Mouse (Mus musculus) MEL (cell line): Measurements from ENCODE around the gene Tmtc1. TPM values are rescaled to one million over a fixed set of nuclear protein-coding genes. Genes with fewer than 3 reads are reported as not detected.

Source experiments
- DNase-seq: peaks from one replicate; pipeline ENCODE4 v3.0.0; 2011; ENCODE audit warnings: low read depth, low spot score
- H3K27ac ChIP-seq: 2 replicates; pipeline ENCODE4 v1.5.1; 2012; ENCODE audit warnings: low read depth, mild to moderate bottlenecking, control low read depth, low read length, moderate library complexity; ENCODE audit not compliant: control insufficient read depth
- H3K27me3 ChIP-seq, 2 experiments: fragments of 150-350 bp in 1 of 2; sonication (generic) in 1 of 2; 2 replicates each; pipeline ENCODE4 v1.6.1; 2012; ENCODE audit warnings: low read length in 2 of 2, mild to moderate bottlenecking in 2 of 2, improper control_type of control experiment in 1 of 2, moderate library complexity in 1 of 2; ENCODE audit not compliant: insufficient read depth in 2 of 2, control insufficient read depth in 1 of 2
- H3K36me3 ChIP-seq, 2 experiments: 2 replicates each; pipeline ENCODE4 v1.6.1; 2012 to 2014; ENCODE audit warnings: low read length in 2 of 2, improper control_type of control experiment in 1 of 2, inconsistent platforms in 1 of 2, mild to moderate bottlenecking in 1 of 2; ENCODE audit not compliant: insufficient read depth in 2 of 2, control insufficient read depth in 1 of 2
- H3K4me1 ChIP-seq, 2 experiments: fragments of 150-350 bp in 1 of 2; sonication (generic) in 1 of 2; 2 replicates each; pipeline ENCODE4 v1.6.1; 2012; ENCODE audit warnings: low read length in 2 of 2, improper control_type of control experiment in 1 of 2, mild to moderate bottlenecking in 1 of 2; ENCODE audit not compliant: insufficient read depth in 2 of 2, control insufficient read depth in 1 of 2
- H3K4me3 ChIP-seq, 2 experiments: fragments of 150-350 bp in 1 of 2; sonication (generic) in 1 of 2; 2 replicates each; pipeline ENCODE4 v1.5.1; 2012; ENCODE audit warnings: low read depth in 2 of 2, low read length in 2 of 2, mild to moderate bottlenecking in 2 of 2, moderate library complexity in 2 of 2, control low read depth in 1 of 2, improper control_type of control experiment in 1 of 2; ENCODE audit not compliant: control insufficient read depth in 1 of 2, insufficient read depth in 1 of 2
- H3K79me2 ChIP-seq: 2 replicates; pipeline ENCODE4 v1.6.1; 2012; ENCODE audit warnings: mild to moderate bottlenecking, low read length, moderate library complexity; ENCODE audit not compliant: control insufficient read depth, poor library complexity, insufficient read depth
- H3K9ac ChIP-seq: 2 replicates; pipeline ENCODE4 v1.6.1; 2012; ENCODE audit warnings: low read depth, mild to moderate bottlenecking, control low read depth, low read length, moderate library complexity; ENCODE audit not compliant: control insufficient read depth, poor library complexity, severe bottlenecking
- H3K9me3 ChIP-seq: fragments of 150-350 bp; sonication (generic); replicated peaks from 2 replicates; pipeline ENCODE4 v1.6.1; 2012; ENCODE audit warnings: mild to moderate bottlenecking, low read length, improper control_type of control experiment, moderate library complexity; ENCODE audit not compliant: insufficient read depth
- CHD1 ChIP-seq: IDR thresholded peaks from 2 replicates; pipeline ENCODE4 v1.6.1; 2012; ENCODE audit warnings: low read depth, mild to moderate bottlenecking, inconsistent platforms, low read length, improper control_type of control experiment
- CHD2 ChIP-seq: IDR thresholded peaks from 2 replicates; pipeline ENCODE4 v1.6.1; 2011; ENCODE audit warnings: low read length, improper control_type of control experiment
- EP300 ChIP-seq, 2 experiments: IDR thresholded peaks; 2 replicates each; pipeline ENCODE4 v1.6.1; 2011; ENCODE audit warnings: improper control_type of control experiment in 2 of 2, low read length in 2 of 2, low read depth in 1 of 2, mild to moderate bottlenecking in 1 of 2
- KAT2A ChIP-seq: conservative IDR thresholded peaks from 2 replicates; pipeline ENCODE4 v1.6.1; 2012; ENCODE audit warnings: low read depth, low read length, improper control_type of control experiment, inconsistent platforms
- MAX ChIP-seq: IDR thresholded peaks from 2 replicates; pipeline ENCODE4 v1.6.1; 2011; ENCODE audit warnings: low read length, improper control_type of control experiment
- MEF2A ChIP-seq: IDR thresholded peaks from 2 replicates; pipeline ENCODE4 v1.6.1; 2014; ENCODE audit warnings: low read depth, mild to moderate bottlenecking, inconsistent platforms, low read length, improper control_type of control experiment; ENCODE audit not compliant: poor library complexity, insufficient replicate concordance, severe bottlenecking; ENCODE audit errors: extremely low read depth
- MYB ChIP-seq: IDR thresholded peaks from 2 replicates; pipeline ENCODE4 v1.6.1; 2011; ENCODE audit warnings: mild to moderate bottlenecking, low read depth, low read length, improper control_type of control experiment
- MYC ChIP-seq: IDR thresholded peaks from 2 replicates; pipeline ENCODE4 v1.6.1; 2011; ENCODE audit warnings: low read depth, mild to moderate bottlenecking, low read length, improper control_type of control experiment, moderate library complexity
- NELFE ChIP-seq: IDR thresholded peaks from 2 replicates; pipeline ENCODE4 v1.6.1; 2011; ENCODE audit warnings: low read depth, low read length, improper control_type of control experiment
- POLR2A ChIP-seq, 2 experiments: IDR thresholded peaks; 2 replicates each; pipeline ENCODE4 v1.6.1; 2011 to 2012; ENCODE audit warnings: low read length in 2 of 2, mild to moderate bottlenecking in 2 of 2, control low read depth in 1 of 2, improper control_type of control experiment in 1 of 2, low read depth in 1 of 2, moderate library complexity in 1 of 2; ENCODE audit not compliant: control insufficient read depth in 1 of 2, insufficient read depth in 1 of 2, poor library complexity in 1 of 2
- POLR2AphosphoS5 ChIP-seq: IDR thresholded peaks from 2 replicates; pipeline ENCODE4 v1.6.1; 2012; ENCODE audit warnings: low read depth, borderline replicate concordance, mild to moderate bottlenecking, inconsistent platforms, low read length, moderate library complexity, mixed read lengths
- RAD21 ChIP-seq: IDR thresholded peaks from 2 replicates; pipeline ENCODE4 v1.6.1; 2011; ENCODE audit warnings: mild to moderate bottlenecking, low read depth, low read length, improper control_type of control experiment
- SIN3A ChIP-seq: IDR thresholded peaks from 2 replicates; pipeline ENCODE4 v1.6.1; 2012; ENCODE audit warnings: low read length, improper control_type of control experiment, inconsistent platforms
- TBP ChIP-seq: IDR thresholded peaks from 2 replicates; pipeline ENCODE4 v1.8.0; 2011; ENCODE audit warnings: low read depth, low read length, improper control_type of control experiment
- TCF12 ChIP-seq: IDR thresholded peaks from 2 replicates; pipeline ENCODE4 v1.6.1; 2014; ENCODE audit warnings: low read depth, mild to moderate bottlenecking, inconsistent platforms, low read length, improper control_type of control experiment, moderate library complexity
- USF2 ChIP-seq, 2 experiments: IDR thresholded peaks; 2 replicates each; pipeline ENCODE4 v1.6.1; 2011 to 2012; ENCODE audit warnings: improper control_type of control experiment in 2 of 2, low read length in 2 of 2, borderline replicate concordance in 1 of 2, inconsistent platforms in 1 of 2, low read depth in 1 of 2, mild to moderate bottlenecking in 1 of 2; ENCODE audit not compliant: insufficient read depth in 1 of 2
- ZC3H11A ChIP-seq: IDR thresholded peaks from 2 replicates; pipeline ENCODE4 v1.6.1; 2012; ENCODE audit warnings: low read depth, mild to moderate bottlenecking, inconsistent platforms, low read length, improper control_type of control experiment
- ZKSCAN1 ChIP-seq: IDR thresholded peaks from 2 replicates; pipeline ENCODE4 v1.6.1; 2012; ENCODE audit warnings: low read depth, mild to moderate bottlenecking, inconsistent platforms, low read length, improper control_type of control experiment, moderate library complexity
- ZNF384 ChIP-seq: IDR thresholded peaks from 2 replicates; pipeline ENCODE4 v1.6.1; 2012; ENCODE audit warnings: low read depth, mild to moderate bottlenecking, inconsistent platforms, low read length, improper control_type of control experiment
- polyA plus RNA-seq, 2 experiments: library from polyadenylated mRNA; stranded (reverse) in 1 of 2; unstranded in 1 of 2; fragments of >175 nt in 1 of 2; fragments of >200 nt in 1 of 2; gene quantifications; 2 replicates each; pipeline versions ENCODE4 v1.2.1 to v1.2.4; 2012; ENCODE audit warnings: low replicate concordance in 2 of 2, low read depth in 1 of 2; ENCODE audit not compliant: insufficient read length in 2 of 2, insufficient read depth in 1 of 2, missing spikeins in 1 of 2
- total RNA-seq: library from RNA; depleted of rRNA; stranded (reverse); fragments of 300-350 nt; gene quantifications from 2 replicates; pipeline ENCODE4 v1.2.3, GENCODE M21; 2012

The Tmtc1 gene
- total and polyA plus RNA-seq, 3 experiments: 0.03 TPM; not detected in 2

DNA sequence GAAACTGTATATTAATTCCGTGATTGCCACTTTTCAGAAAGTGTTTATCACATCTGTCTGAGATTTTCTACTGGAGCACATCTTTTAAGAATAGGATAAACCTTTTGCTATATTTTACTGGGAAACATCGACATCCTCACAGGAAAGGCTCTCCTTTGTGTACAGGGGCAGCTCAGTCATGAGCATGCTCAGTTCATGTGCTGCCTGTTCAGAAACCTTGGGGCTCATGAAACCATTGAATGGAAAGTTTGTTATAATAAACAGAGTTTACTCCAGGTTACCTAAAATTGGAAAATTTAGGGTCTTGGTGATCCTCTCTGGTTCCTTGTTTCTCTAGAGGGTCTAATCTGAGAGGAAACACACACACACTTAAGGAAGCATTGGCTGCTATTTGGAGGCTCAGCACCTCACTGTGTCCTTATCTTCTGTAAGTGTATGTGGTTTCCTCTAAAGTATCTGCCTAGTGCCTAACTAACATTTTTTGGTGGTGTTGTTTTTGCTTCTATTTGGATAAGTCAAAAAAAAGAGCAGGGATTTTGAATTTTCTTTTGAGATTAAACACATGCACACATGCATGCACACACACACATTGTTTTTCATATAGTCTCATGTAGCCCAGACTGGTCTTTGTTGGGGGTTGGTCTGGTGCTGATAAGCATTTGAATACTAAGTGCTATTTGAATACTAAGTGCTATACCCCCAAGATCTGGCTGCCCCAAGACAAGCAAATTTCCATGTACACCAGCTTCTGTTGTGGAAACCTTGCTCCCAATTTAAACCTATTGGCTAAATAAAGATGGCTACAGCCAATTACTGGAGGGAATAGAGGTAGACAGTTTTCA lies 225.7 kb downstream of the Tmtc1 start (continued):
- peak; percentile 74; the same call in 1 of the 2 replicates for TF ChIP-seq MEF2A
- no peak for TF ChIP-seq NELFE
- peak; percentile 71; the same call in 1 of the 2 replicates for TF ChIP-seq SIN3A
- no peak for TF ChIP-seq MYB
- TF ChIP-seq ZNF384: peak; percentile 77
- TF ChIP-seq EP300 (IDR thresholded peaks at IDR 0.05; ENCODE audit: low read depth in 1 of 2, low read length in 2 of 2): peak; percentile 92 to 97
- TF ChIP-seq RAD21: no peak
- TF ChIP-seq MAX: no peak
- no peak for TF ChIP-seq POLR2A (IDR thresholded peaks at IDR 0.05; ENCODE audit: control insufficient read depth in 1 of 2, insufficient read depth in 1 of 2, low read depth in 1 of 2, low read length in 2 of 2, poor library complexity in 1 of 2)
- TF ChIP-seq CHD1: no peak
- TF ChIP-seq USF2 (IDR thresholded peaks at IDR 0.05; ENCODE audit: borderline replicate concordance in 1 of 2, insufficient read depth in 1 of 2, low read depth in 1 of 2, low read length in 2 of 2): no peak

- peaks cover 0 to 42% of the 10 kb centered on the region in 2 experiments; a peak in 2 of 4 replicates for H3K36me3 ChIP-seq
- TF ChIP-seq ZC3H11A: no peak
- TF ChIP-seq TCF12: no peak
- TF ChIP-seq MAX: no peak
- TF ChIP-seq POLR2AphosphoS5: no peak
- TF ChIP-seq ZKSCAN1: no peak
- TF ChIP-seq NELFE: no peak
- TF ChIP-seq TBP: no peak
- no peak for TF ChIP-seq ZNF384
- TF ChIP-seq KAT2A: no peak
- TF ChIP-seq MYC: no peak
- TF ChIP-seq CHD2: no peak
- H3K9ac ChIP-seq: no peak overlapping the region
- H3K79me2 ChIP-seq: peaks cover 6% of the 10 kb centered on the region
- no peak overlapping the region for H3K27ac ChIP-seq
- no peaks in the 10 kb centered on the region for H3K27me3 ChIP-seq
- no peak for DNase-seq
- H3K9me3 ChIP-seq: no peaks in the 10 kb centered on the region
- H3K4me3 ChIP-seq: no peak overlapping the region
- peaks cover 11 to 20% of the 10 kb centered on the region in 2 experiments for H3K4me1 ChIP-seq
Observed at GRCm38 (mm10) chr6:148216752-148217151, 227.4 kb downstream of the Tmtc1 start.
